Mouse (Mus musculus) skeletal muscle tissue, postnatal 0 days (tissue): ENCODE data around the gene Serpind1. TPM values are rescaled to one million over a fixed set of nuclear protein-coding genes. Genes with fewer than 3 reads are reported as not detected.

Experiments
- polyA plus RNA-seq: library from polyadenylated mRNA; unstranded; fragments of >200 nt; fragmentation: Nextera tagmentation; extraction: Ambion mirVana; gene quantifications from 2 replicates; pipeline ENCODE4 v1.2.1, GENCODE M21; 2015

Serpind1 gene
- polyA plus RNA-seq: 0.06 and 0.32 TPM in 2 replicates

GRCm38 (mm10) chr16:17331116-17331515, at the start of gene Serpind1:
Serpind1 (plus strand) TSS chr16:17331371.

Other genes with a start within 250 kb of the Serpind1 start
- gene Ppil2, start 220.1 kb upstream of the Serpind1 start, polyA plus RNA-seq: 51.8 and 53.1 TPM in 2 replicates
- gene 2610318N02Rik, start 206.2 kb upstream of the Serpind1 start, polyA plus RNA-seq: 1.2 and 1.7 TPM in 2 replicates
- gene Sdf2l1, start 199.0 kb upstream of the Serpind1 start, polyA plus RNA-seq: 5.9 and 9.9 TPM in 2 replicates
- gene Ydjc, start 186.8 kb upstream of the Serpind1 start, polyA plus RNA-seq: 0.59 and 1.2 TPM in 2 replicates
- 0.15 TPM in 2 replicates for gene Ccdc116, start 184.1 kb upstream of the Serpind1 start, polyA plus RNA-seq
- 207 and 232 TPM in 2 replicates for gene Ube2l3, start 128.7 kb upstream of the Serpind1 start, polyA plus RNA-seq
- gene Rimbp3, start 122.8 kb upstream of the Serpind1 start, polyA plus RNA-seq: 0.10 and 0.16 TPM in 2 replicates
- gene Hic2, start 97.8 kb upstream of the Serpind1 start, polyA plus RNA-seq: 1.1 and 1.2 TPM in 2 replicates
- gene Tmem191c, start 55.3 kb upstream of the Serpind1 start, polyA plus RNA-seq: 3.2 and 4.5 TPM in 2 replicates
- 6.6 and 8.0 TPM in 2 replicates for gene Snap29, start 74.6 kb downstream of the Serpind1 start, polyA plus RNA-seq
- 7.5 and 9.4 TPM in 2 replicates for gene Pi4ka, start 74.9 kb downstream of the Serpind1 start, polyA plus RNA-seq
- gene Crkl, start 120.6 kb downstream of the Serpind1 start, polyA plus RNA-seq: 36.6 and 38.3 TPM in 2 replicates
- gene Aifm3, start 158.2 kb downstream of the Serpind1 start, polyA plus RNA-seq: 0.96 and 1.1 TPM in 2 replicates
- gene Lztr1, start 177.3 kb downstream of the Serpind1 start, polyA plus RNA-seq: 25.8 and 31.1 TPM in 2 replicates
- gene Thap7, start 199.8 kb downstream of the Serpind1 start, polyA plus RNA-seq: 30.1 and 31.9 TPM in 2 replicates
- gene Lrrc74b, start 229.9 kb downstream of the Serpind1 start, polyA plus RNA-seq: 2.1 and 2.7 TPM in 2 replicates
- gene P2rx6, start 230.5 kb downstream of the Serpind1 start, polyA plus RNA-seq: 5.7 and 6.2 TPM in 2 replicates